Mouse (Mus musculus): ENCODE results near the gene Slc30a1. TPM values are rescaled to one million over a fixed set of nuclear protein-coding genes. Genes with fewer than 3 reads are reported as not detected.

Slc30a1 gene
- polyA plus RNA-seq, 1 experiment from 2014 or later: 1.8 TPM

DNA sequence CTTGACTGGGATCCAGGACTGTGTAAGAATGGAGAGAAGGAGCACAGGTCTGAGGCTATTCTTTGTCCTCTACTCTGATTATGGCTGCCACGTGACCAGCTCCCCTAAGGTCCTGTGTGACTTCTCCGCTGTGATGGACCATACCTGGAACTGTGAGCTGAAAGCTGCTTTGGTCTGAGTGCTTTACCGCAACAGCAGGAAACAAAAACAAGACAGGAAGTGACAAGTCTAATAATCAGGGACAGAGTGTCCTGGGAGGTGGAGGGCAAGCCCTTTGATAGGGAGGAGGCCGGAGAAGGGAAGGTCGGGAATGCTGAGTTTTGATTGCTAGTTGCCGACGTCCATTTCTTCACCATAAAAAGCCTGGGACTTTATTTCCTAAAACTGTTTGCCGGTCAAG is 22.5 kb downstream of the Slc30a1 start:
- ATAC-seq: no peak
- WGBS: 87% methylated on average over 8 of the region's 8 CpGs
- no peaks in the 10 kb centered on the region for H3K36me3 ChIP-seq
- no peak overlapping the region for H3K4me3 ChIP-seq (replicated peaks)
- no peak overlapping the region for H3K4me2 ChIP-seq (replicated peaks)
- peaks cover 10% of the 10 kb centered on the region for H3K27me3 ChIP-seq
- H3K9ac ChIP-seq (replicated peaks): no peak overlapping the region
- no peaks in the 10 kb centered on the region for H3K9me3 ChIP-seq
- no peak overlapping the region for H3K27ac ChIP-seq
- no peaks in the 10 kb centered on the region for H3K4me1 ChIP-seq (replicated peaks)

DNA sequence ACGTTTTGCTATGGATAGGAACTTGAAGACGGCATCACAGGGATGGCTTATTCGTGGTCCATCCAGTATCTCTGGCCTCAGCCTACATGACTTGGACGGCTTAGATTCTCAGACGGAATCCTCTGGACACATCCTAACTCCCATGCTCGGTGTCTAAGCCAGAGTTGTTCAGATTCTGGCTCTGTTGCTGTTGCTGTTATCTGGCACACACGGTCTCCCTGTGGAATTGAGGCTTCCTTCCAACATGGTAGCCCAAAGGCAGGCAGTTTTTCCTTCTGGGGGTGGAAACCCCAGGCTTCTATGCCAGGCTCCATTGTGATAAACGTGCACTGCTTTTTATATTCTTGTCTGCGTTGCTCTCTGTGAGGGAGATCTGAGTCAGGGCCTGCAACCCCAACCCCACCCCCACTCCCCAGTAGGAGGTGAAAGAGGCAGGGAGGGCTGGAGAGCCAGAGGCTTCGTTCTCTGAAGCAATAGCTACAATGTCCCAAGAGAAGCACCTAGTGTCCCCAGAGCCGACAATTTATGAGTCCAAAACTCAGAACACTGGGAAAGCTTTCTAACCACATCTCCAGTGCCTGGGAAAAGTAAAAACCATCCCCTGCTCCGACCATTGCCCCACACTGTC is 23.4 kb downstream of the Slc30a1 start:
- no peak overlapping the region for H3K9ac ChIP-seq (replicated peaks)
- no peaks in the 10 kb centered on the region for H3K9me3 ChIP-seq
- H3K4me3 ChIP-seq (replicated peaks): no peak overlapping the region
- no peaks in the 10 kb centered on the region for H3K36me3 ChIP-seq
- 64% methylated on average over 12 of the region's 12 CpGs for WGBS
- no peak for ATAC-seq
- H3K4me1 ChIP-seq (replicated peaks): no peaks in the 10 kb centered on the region
- no peak overlapping the region for H3K27ac ChIP-seq
- peaks cover 10% of the 10 kb centered on the region for H3K27me3 ChIP-seq
- no peak overlapping the region for H3K4me2 ChIP-seq (replicated peaks)

DNA sequence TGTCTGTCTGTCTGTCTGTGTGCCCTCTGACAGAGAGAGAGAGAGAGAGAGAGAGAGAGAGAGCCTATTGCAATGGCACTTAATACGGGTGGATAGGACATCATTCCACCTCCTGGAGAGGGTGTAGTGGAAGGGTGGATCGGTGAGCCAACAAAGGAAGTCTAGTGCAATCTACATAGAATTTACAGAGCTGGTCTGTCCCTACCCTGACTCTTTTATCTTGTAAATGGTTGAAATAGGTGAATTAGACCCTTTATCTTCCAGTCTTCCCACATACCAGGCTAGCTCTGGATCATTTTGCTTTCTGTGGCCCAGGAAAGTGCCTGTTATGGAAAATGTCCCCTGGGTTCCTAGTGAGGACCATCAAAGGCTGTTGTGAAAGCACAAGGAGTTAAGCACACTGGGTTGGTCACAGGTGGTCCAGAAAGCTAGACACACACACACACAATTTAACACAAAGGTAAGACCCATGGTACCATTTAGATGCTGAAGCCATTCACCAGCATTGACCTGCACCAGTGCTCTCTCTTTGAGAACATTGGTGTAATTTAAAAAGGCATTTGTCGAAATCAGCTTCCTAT is 24.0 kb downstream of the Slc30a1 start:
- no peaks in the 10 kb centered on the region for H3K36me3 ChIP-seq
- 77% methylated on average over 3 of the region's 3 CpGs for WGBS
- no peak overlapping the region for H3K4me2 ChIP-seq (replicated peaks)
- no peak overlapping the region for H3K9ac ChIP-seq (replicated peaks)
- no peaks in the 10 kb centered on the region for H3K4me1 ChIP-seq (replicated peaks)
- H3K4me3 ChIP-seq (replicated peaks): no peak overlapping the region
- H3K27ac ChIP-seq: no peak overlapping the region
- H3K27me3 ChIP-seq: peaks cover 10% of the 10 kb centered on the region
- H3K9me3 ChIP-seq: no peaks in the 10 kb centered on the region
- no peak for ATAC-seq

DNA sequence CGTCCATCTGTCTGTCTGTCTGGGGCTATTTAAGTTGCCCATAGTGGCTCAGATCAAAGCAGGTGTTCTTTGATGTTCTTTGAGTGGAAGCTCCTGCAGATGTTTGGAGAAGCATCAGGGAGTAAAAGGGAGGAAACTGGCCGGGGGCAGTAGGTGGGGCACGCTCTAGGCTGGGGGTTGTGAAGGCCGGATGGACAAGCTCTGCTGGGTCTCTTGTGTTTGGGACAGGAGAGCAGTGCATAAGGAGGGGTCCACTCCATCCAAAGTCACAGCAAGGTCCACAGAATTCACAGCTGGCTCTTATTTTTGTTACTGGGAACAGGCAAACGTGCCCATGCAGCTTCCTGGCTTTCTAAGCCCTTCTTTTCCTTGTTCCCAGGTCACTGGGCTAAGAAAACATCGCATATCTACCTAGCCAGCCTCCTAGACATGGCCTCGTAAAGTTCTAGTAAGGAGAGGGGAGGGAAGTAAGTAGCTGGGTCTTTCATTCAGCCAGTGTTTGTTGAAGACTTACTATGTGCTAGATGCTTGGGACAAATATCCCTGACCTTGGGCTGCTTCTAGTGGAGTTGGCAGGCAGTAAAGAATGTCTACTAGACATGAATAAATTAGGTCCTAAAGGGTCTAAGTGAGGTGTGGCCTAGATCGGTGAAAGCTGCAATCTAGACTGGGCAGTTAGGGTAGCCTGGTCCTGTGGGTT is 25.9 kb downstream of the Slc30a1 start:
- Histone ChIP-seq H3K9ac (replicated peaks) (no peak overlapping the region), H3K4me3 (replicated peaks) (no peak overlapping the region), H3K4me2 (replicated peaks) (no peak overlapping the region), H3K9me3 (no peaks in the 10 kb centered on the region), H3K27me3 (peaks cover 10% of the 10 kb centered on the region), H3K36me3 (no peaks in the 10 kb centered on the region), H3K4me1 (replicated peaks) (no peaks in the 10 kb centered on the region), H3K27ac (no peak overlapping the region)
- WGBS: 80% methylated on average over 8 of the region's 8 CpGs
- ATAC-seq: no peak

DNA sequence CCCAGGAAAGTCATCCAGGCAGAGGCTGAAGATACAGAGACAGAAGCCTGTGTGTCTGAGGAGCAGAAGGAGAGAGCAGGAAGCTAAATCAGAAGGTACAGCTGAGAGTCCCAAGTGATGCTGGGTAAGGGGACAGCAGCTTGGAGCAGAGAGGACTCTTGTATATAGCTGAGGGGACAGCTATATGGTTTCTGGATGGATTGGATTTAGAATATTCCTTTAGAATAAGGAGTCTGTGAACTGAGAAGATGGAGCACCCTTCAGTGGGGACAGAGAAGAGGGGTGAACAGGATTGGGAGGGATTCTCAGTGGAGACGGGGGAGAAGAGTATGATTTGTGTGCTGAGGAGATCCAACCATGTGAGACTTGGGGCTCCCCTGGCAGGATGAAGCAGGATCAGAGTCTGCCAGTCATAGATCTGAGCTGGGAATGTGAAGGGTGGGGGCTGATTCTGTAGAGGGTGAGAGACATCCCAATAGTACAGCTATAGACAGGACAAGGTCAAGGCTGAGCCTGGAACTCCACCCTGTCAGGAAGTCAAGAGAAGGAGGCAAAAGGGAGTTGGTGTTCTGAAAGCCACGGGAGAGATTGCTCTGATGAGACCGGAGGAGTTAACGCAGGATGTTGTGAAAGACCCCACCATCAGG is 26.5 kb downstream of the Slc30a1 start:
- WGBS: 83% methylated on average over 4 of the region's 4 CpGs
- Histone ChIP-seq H3K27ac (no peak overlapping the region), H3K27me3 (peaks cover 10% of the 10 kb centered on the region)

GRCm38 (mm10) chr1:191943638-191944037 is 37.1 kb downstream of the Slc30a1 start:
- Histone ChIP-seq H3K4me2 (replicated peaks) (no peak overlapping the region), H3K4me3 (replicated peaks) (no peak overlapping the region), H3K9ac (replicated peaks) (no peak overlapping the region), H3K9me3 (no peaks in the 10 kb centered on the region), H3K36me3 (no peaks in the 10 kb centered on the region), H3K27ac (no peak overlapping the region), H3K27me3 (no peaks in the 10 kb centered on the region), H3K4me1 (replicated peaks) (no peaks in the 10 kb centered on the region)
- 81% methylated on average over 6 of the region's 6 CpGs for WGBS
- no peak for ATAC-seq

More for the DNA sequence above, 26.5 kb downstream of the Slc30a1 start:
- H3K9ac ChIP-seq (replicated peaks): no peak overlapping the region
- no peaks in the 10 kb centered on the region for H3K9me3 ChIP-seq
- no peak overlapping the region for H3K4me2 ChIP-seq (replicated peaks)
- H3K4me1 ChIP-seq (replicated peaks): no peaks in the 10 kb centered on the region
- ATAC-seq: no peak
- no peak overlapping the region for H3K4me3 ChIP-seq (replicated peaks)
- no peaks in the 10 kb centered on the region for H3K36me3 ChIP-seq

- no peaks in the 10 kb centered on the region for H3K36me3 ChIP-seq
- H3K4me3 ChIP-seq (replicated peaks): no peak overlapping the region
- H3K27ac ChIP-seq: no peak overlapping the region
- H3K4me1 ChIP-seq (replicated peaks): no peaks in the 10 kb centered on the region
- WGBS: 92% methylated on average over 8 of the region's 8 CpGs
- no peak for ATAC-seq
- H3K9ac ChIP-seq (replicated peaks): no peak overlapping the region
- H3K9me3 ChIP-seq: no peaks in the 10 kb centered on the region
- no peak overlapping the region for H3K4me2 ChIP-seq (replicated peaks)
- no peaks in the 10 kb centered on the region for H3K27me3 ChIP-seq
These were observed 38.8 kb downstream of the Slc30a1 start for GRCm38 (mm10) chr1:191945341-191945740.

DNA sequence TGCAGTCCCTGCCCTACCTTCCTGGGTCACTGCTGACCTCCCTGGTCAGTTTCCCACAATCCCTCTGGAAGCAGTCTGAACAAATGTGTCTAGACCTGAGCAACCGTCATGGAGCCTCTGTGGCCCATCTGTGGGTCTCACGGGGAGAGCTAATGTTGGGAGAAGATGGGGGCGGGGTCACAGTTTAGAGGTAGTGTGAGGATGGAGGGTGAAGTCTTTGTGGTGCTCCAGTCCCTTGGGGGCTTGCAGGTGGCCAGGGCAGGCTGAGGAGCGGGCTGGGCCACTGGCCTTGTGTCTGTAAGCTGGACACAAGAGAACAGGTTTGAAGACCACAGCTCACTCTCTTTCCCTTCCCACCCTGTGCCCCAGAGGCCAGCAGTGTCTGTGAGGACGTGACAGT is 39.2 kb downstream of the Slc30a1 start:
- H3K4me1 ChIP-seq (replicated peaks): no peaks in the 10 kb centered on the region
- no peak overlapping the region for H3K4me2 ChIP-seq (replicated peaks)
- no peak overlapping the region for H3K4me3 ChIP-seq (replicated peaks)
- no peaks in the 10 kb centered on the region for H3K36me3 ChIP-seq
- no peaks in the 10 kb centered on the region for H3K9me3 ChIP-seq
- H3K9ac ChIP-seq (replicated peaks): no peak overlapping the region
- 78% methylated on average over 5 of the region's 5 CpGs for WGBS
- no peaks in the 10 kb centered on the region for H3K27me3 ChIP-seq
- no peak for ATAC-seq
- no peak overlapping the region for H3K27ac ChIP-seq

GRCm38 (mm10) chr1:191946261-191946660 is 39.7 kb downstream of the Slc30a1 start:
- no peaks in the 10 kb centered on the region for H3K27me3 ChIP-seq
- no peak overlapping the region for H3K4me2 ChIP-seq (replicated peaks)
- no peaks in the 10 kb centered on the region for H3K36me3 ChIP-seq
- no peak overlapping the region for H3K9ac ChIP-seq (replicated peaks)
- H3K9me3 ChIP-seq: no peaks in the 10 kb centered on the region
- no peak overlapping the region for H3K27ac ChIP-seq
- WGBS: 84% methylated on average over 7 of the region's 7 CpGs
- H3K4me3 ChIP-seq (replicated peaks): no peak overlapping the region
- H3K4me1 ChIP-seq (replicated peaks): no peaks in the 10 kb centered on the region
- no peak for ATAC-seq

GRCm38 (mm10) chr1:191946835-191947234 is 40.3 kb downstream of the Slc30a1 start:
- no peaks in the 10 kb centered on the region for H3K27me3 ChIP-seq
- no peaks in the 10 kb centered on the region for H3K4me1 ChIP-seq (replicated peaks)
- H3K4me2 ChIP-seq (replicated peaks): no peak overlapping the region
- H3K36me3 ChIP-seq: no peaks in the 10 kb centered on the region
- H3K4me3 ChIP-seq (replicated peaks): no peak overlapping the region
- WGBS: 90% methylated on average over 2 of the region's 2 CpGs
- no peak for ATAC-seq
- H3K9ac ChIP-seq (replicated peaks): no peak overlapping the region
- no peak overlapping the region for H3K27ac ChIP-seq
- H3K9me3 ChIP-seq: no peaks in the 10 kb centered on the region

GRCm38 (mm10) chr1:191947796-191948195 is 41.2 kb downstream of the Slc30a1 start:
- Histone ChIP-seq H3K4me1 (replicated peaks) (no peaks in the 10 kb centered on the region), H3K4me3 (replicated peaks) (no peak overlapping the region), H3K9ac (replicated peaks) (no peak overlapping the region), H3K4me2 (replicated peaks) (no peak overlapping the region), H3K27ac (no peak overlapping the region), H3K9me3 (no peaks in the 10 kb centered on the region), H3K36me3 (no peaks in the 10 kb centered on the region), H3K27me3 (no peaks in the 10 kb centered on the region)
- ATAC-seq: no peak
- 85% methylated on average over 8 of the region's 8 CpGs for WGBS

GRCm38 (mm10) chr1:191948600-191948999 is 42.0 kb downstream of the Slc30a1 start:
- Histone ChIP-seq H3K4me3 (replicated peaks) (no peak overlapping the region), H3K36me3 (no peaks in the 10 kb centered on the region), H3K4me2 (replicated peaks) (no peak overlapping the region), H3K9me3 (no peaks in the 10 kb centered on the region), H3K27ac (no peak overlapping the region), H3K27me3 (no peaks in the 10 kb centered on the region), H3K9ac (replicated peaks) (no peak overlapping the region), H3K4me1 (replicated peaks) (no peaks in the 10 kb centered on the region)
- no peak for ATAC-seq
- WGBS: 84% methylated on average over 8 of the region's 8 CpGs
